Mouse (Mus musculus) neural tube, embryonic 12.5 days (tissue): ENCODE data around the gene Rsad2. TPM values are rescaled to one million over a fixed set of nuclear protein-coding genes. Genes with fewer than 3 reads are reported as not detected.

Source experiments
- microRNA-seq: library from miRNA; unstranded; fragments of <30 nt; microRNA quantifications from one replicate; pipeline ENCODE4, GENCODE M21; 2017
- polyA plus RNA-seq: library from polyadenylated mRNA; unstranded; fragments of >200 nt; fragmentation: Nextera tagmentation; extraction: Ambion mirVana; gene quantifications from 2 replicates; pipeline ENCODE4 v1.2.1, GENCODE M21; 2016

Rsad2 gene
- polyA plus RNA-seq, 1 experiment from 2014 or later = 0.67 TPM

Small RNA genes within 50 kb of the gene (microRNA-seq; reads per million reads assigned to microRNA genes)
- gene Mir6538 = 13.8 reads per million, percentile 26 among the genes with 10 or more reads in this experiment

Other genes starting within 250 kb of the Rsad2 start
- gene Rnf144a, start 41.2 kb downstream of the Rsad2 start, polyA plus RNA-seq = 38.3 and 38.8 TPM in 2 replicates
- gene Cmpk2, start 12.8 kb upstream of the Rsad2 start, polyA plus RNA-seq = 8.9 and 9.1 TPM in 2 replicates